Mouse (Mus musculus) fibroblast of lung, adult 2 months (primary cell): ENCODE data around the gene Olfr572.

Experiments used
- DNase-seq: peaks from one replicate; pipeline ENCODE4 v3.0.0-alpha.2; 2011; ENCODE audit warnings: low read depth

Olfr572 gene

DNA sequence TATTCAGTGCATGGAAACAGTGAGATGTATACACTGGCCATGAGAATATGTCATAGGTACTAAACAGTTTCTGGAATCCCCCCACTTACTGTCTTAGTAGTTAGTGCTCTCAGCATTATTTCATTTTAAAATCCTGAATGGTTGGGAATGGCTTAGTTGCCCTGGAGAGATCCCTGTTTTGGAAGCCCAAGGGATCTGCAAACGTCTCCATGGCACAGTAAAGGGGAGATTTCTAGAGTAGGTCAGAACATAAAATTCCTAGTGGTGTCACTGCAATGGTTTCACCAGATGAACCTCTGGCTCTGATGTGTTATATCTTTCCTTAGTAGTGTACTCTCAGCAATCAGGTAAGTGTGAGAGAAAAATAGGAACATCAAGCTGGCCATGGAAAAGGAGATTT, at the start of gene Olfr572:
Olfr572 (plus strand) TSS at position 301 of the 400 bp plus-strand sequence.
- no peak for DNase-seq

DNA sequence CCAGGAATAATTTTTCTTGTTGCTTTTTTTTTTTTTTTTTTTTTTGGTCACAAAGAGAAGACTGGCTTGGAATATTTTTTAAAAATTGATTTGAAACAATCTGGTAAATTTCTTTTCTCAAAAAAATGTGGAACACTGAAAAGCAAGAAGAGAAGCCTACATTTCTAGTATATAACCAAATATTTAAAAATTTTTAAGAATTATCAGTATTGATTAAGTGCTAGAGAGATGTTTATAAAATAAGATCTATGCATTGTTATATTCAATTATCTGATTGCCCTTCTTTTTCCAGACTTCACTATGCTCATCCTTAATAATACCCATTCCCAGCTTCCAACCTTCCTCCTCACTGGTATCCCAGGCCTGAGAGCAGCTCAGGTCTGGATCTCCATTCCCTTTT, 47.4 kb upstream of the Olfr572 start, which contains the start of gene Olfr568:
Olfr568 (plus strand) TSS at position 301 of the 400 bp plus-strand sequence.
- no peak for DNase-seq

DNA sequence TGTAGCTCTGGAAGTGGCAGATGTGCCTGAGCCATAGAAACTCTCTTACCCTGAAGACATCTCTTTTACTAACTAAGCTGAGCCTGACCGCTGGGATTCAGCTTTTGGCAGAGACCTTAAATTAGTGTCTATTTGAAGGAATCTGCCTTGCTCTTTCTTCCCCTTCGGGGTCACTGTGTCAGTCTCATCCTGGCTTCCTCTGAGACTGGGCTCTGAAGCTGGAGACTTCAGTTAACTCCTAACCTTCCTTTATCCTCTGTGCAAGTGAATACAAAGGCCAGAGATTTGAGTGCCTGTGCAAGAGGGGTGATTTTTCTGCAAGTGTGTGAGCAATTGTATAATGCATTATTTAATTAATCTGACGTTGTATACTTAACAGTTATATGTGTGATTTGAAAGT, 33.4 kb upstream of the Olfr572 start, which contains the start of gene Olfr569:
Olfr569 (minus strand) TSS at position 101 of the 400 bp plus-strand sequence.
- no peak for DNase-seq

DNA sequence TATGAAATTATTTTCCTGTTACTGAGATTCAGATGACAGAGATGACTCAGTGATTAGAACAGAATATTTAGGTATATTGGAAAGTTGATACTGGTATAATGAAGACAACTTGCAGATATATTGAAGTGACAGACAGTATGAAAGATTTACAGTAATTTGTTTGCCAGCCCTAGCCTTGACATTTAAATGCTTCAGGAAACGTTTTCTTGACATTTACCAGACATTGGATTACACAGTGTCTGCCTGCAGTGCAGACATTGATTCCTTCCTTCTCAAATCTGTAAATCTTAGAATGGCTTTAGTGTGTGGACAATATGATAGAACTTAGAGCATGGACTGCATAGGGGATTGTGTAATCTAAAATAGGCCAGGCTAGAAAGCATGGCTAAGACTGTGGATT, 8.9 kb upstream of the Olfr572 start:
- no peak for DNase-seq

DNA sequence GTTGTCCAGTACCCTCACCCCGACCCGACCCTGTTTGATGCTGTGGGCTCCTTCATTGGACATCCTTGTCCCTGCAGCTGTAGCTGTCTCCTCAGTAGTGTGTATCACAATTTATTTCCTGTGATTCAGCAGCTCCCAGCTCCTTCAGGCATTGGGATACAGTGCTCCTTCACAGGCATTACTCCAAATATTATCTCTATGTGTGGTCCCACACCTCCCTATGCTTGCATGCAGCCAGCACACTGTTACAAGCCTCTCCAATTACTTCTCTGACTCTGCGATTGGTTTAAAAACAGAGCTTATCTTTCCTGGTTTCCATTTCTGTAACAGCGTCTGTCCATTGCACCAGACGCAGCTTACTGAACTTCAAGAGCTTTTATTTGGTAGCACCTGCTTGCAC, 7.8 kb upstream of the Olfr572 start:
- DNase-seq, result no peak

DNA sequence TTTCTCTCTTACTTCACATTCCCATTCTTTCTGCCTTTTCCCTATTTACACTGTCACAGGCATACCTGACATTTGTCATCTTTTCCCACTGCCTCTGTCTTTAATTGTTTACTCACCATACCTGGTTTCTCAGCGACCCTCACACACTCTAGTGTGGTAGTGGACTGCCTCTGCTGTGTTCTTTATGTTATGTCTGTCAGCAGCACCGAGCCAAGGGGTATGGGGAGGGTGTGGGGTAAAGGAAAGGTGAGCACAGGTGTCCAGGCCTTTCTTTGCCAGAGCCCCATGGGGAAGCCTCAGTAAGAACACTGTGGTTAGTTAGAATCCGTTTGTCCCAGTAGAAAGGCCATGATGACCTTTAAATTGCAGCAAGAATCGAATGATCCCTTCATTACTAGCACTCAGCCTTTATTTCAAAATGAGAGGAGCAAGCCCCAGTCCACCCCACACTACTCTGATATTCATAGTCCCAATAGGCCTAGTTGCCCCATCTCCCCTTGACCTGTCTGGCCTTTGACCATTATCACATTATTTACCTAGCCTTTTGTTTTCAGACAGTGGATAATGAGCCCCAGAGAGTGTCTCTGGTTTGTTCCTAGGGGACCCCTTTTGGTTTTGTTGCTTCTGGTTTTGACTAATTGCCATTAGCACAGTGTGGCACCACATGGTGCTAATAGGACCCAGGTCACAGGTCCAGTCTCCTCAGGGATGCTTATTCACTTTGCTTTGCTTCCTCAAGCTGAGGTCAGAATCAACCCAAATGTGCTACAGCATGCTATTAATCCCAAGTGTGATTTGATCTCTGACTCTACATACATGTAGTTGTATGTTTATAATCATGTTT, 7.0 kb upstream of the Olfr572 start, which contains the start of gene Olfr571:
Olfr571 (minus strand) TSS at position 505 of the 844 bp plus-strand sequence.
- no peak for DNase-seq

DNA sequence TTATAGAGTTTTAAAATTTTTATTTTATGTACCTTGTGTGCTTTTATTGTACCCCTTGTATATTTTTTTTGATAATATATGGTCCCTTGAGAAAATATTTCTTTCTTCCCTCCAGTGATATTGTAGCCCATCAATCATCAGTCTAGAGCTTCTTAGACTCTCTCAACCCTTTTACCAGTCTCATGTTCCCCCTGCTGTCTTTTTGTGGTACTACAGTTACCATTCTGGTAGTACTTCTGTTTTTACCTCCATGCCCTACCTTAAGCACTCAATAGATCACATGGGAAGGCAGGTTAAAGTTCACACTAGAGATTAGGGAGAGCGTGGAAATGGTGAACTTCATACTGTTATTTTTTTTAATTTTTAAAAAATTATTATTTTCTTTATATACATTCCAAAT, 4.6 kb upstream of the Olfr572 start:
- peak; percentile 13 for DNase-seq

DNA sequence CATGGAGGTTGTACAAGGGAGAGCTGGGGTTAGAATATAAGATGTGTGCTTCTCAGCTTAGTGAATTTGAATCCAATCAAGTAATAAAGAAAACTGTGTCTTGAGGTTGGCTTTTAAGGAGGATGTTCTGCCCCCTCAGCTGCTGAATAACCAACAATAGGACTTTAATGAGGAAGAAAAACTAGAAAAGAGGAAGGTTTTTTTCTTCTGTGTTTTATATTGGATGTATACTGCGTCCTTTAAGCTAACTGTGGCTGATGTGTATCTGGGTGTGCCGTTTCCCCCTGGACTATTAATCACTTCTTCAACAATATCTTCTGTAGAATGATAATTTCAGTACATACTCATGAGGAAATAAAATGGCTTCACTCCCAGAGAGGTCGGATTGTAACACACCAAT, 2.9 kb downstream of the Olfr572 start:
- no peak for DNase-seq

DNA sequence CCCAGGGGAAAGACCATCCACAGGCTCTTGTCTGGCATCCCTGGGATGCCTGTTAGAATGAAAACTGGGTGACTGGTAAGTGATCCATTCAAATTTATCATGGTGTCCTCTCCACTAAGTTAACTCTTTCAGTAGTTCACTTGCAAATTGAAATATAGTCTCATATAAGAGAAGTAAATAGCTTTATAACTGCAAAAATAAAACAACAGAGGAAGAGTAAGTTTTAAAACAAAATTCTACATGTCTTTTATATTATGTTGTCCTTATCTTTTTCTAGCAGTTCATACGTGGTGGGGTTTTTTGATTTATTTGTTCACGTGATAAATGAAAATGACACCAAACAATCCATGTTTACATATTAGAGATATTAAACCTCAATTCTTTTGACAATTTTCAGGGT, 18.3 kb downstream of the Olfr572 start, which contains the start of gene Olfr573-ps1:
Olfr573-ps1 (minus strand) TSS at position 101 of the 400 bp plus-strand sequence.
- no peak for DNase-seq

DNA sequence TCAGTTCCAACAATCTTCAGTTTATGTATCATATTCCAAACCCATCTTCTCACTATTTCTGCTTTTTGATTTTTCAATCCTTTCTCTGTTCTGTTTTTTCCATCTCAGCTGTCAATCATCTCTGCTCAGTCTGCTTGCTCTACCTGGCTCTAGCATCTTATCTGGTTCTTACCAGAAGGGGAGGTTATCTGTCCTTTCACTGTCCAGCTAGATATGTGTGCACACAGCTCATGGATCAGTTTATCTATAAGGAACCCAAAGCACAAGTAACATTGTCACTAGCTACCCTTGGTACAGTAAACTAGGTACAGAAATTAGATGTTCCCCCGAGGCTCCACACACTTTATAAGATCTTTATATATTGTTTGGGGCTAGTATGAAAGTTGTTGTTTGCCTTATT, 19.2 kb downstream of the Olfr572 start:
- no peak for DNase-seq

DNA sequence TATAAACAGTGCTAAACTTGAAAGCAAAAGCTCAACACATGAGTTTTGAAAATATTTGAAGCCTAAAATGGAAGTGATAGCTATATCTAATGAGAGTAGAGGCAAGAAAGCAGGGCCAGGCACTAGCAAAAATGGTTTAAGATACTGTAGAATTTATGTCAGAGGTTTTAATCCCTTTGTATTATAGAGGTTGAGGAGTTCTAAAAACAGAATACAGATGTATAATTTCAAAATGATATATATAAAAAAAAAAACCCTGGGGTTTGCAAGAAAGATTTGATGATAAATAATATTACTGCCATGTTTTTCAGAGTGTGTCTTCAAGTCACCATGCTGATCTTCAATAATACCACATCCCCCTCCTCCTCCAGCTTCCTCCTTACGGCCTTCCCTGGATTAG, 24.0 kb downstream of the Olfr572 start, which contains the start of gene Olfr574:
Olfr574 (plus strand) TSS at position 301 of the 400 bp plus-strand sequence.
- DNase-seq, result no peak

DNA sequence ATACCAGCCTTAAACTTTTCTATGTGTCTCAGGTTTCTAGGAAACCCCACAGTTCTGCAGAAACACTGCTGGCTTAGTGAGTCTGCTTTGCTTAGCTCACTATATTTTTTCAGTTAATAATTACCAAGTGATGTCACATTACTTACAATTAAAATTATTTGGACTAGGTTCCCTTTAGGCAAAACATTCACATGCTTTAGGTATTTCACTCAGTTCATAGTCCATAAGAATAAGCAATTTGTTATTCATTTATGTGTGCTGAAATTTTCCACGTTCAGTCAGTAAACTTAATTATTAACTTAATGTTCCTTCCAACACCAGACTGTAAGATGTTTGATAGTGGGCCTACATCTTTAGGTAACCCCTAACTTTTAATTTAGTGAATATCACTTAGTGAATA, 26.5 kb downstream of the Olfr572 start:
- DNase-seq, result no peak

DNA sequence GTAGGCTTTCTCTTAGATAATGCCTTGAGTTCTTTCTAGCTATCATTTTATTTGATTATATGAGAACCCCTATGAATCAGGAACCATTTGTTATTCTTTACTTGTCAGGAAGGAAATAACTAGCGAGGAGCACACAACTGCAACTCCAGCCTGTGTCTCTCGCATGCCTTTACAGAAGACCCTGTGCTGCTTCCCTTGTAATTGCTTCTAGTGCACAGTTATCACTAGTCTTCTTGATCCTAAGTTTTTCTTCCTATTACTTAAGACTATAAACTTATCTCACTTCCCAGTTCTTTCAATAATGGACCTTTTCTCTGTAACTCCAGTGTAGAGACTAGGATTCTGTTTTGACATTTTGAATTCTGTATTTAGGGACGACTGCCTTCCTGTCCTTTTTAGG, 33.9 kb downstream of the Olfr572 start:
- no peak for DNase-seq

DNA sequence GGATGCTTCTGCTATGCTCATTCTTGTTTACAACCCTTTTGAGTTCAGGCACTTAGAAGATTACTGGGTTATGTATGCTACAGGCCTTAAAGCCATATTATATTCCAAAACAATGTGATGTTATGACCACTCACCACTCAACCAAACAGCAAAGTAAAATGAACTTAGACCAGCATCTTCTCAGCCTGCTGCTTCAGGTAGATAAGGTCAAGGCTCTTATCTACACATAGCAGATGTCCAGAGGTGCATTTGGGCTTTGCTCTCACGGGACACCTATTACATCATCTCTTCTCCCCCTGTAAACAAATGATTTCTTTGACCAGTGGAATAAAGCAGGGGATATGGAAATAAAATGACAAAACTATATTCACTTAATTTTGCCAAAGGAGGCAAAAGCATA, 34.4 kb downstream of the Olfr572 start, which contains the start of gene Olfr575:
Olfr575 (minus strand) TSS at position 183 of the 400 bp plus-strand sequence.
- no peak for DNase-seq

DNA sequence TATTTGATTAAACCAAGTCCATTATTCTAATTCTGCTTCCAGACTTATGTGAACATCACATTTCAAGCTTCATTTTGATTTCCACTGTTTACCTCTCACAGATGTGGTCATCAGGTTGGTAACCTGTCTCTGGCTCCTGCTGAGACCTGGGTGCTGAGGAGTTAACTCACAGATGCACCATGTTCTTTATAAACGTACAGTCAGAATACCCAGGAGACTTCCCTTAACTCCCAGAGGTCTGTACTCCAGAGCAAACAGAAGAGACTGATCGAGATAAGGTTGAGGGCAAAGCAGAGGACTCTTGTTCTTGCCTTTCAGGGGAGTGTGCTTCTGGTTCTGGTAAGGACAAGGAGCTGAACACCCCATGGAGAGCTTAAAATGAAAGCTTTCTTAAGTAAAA, 38.2 kb downstream of the Olfr572 start, which contains the start of gene Olfr576:
Olfr576 (plus strand) TSS at position 301 of the 400 bp plus-strand sequence.
- no peak for DNase-seq

DNA sequence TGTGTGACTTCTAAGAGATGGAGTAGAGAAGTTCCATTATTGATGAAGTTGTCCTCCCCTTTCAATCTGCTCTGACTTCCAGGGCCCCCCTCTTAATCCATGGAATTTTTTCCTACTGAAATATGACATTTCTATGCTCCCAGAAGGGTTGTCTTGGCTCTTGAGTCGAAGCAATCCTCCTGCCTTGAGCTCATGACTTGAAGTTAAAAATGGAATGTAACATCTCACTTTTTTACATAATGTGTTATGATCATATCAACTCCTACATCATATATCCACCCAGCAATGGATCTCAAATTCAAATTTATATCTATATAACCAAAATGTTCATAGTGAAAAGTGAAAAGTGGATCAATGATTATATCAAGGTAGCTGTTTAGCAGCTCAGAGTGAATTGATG, 50.2 kb downstream of the Olfr572 start:
- no peak for DNase-seq

DNA sequence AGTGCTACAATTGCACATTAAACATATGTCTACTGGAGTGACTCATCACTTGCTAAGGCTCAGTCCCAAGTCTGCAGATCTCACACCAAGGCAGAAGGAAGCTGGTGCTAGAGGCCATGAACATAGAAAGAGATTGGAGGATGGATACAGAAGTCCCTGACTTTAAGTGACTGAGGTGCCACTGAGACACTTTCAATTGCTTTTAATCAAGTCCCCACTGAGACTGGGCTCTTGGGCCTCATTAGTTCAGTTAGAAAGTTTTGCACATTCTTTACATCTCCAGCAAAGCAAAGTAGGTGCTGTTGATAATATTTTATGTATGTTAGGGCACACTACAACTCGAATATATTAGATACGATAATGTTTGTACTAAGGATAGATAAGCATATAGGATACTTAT, 51.6 kb downstream of the Olfr572 start, which contains the start of gene Olfr577:
Olfr577 (minus strand) TSS at position 101 of the 400 bp plus-strand sequence.
- DNase-seq, result no peak
